Mouse (Mus musculus): ENCODE data around the gene Hist2h2ac. TPM values are rescaled to one million over a fixed set of nuclear protein-coding genes. Genes with fewer than 3 reads are reported as not detected.

Hist2h2ac gene
- total and polyA plus RNA-seq, 3 experiments = 2.6 to 928 (median 45.7) TPM

- Histone ChIP-seq H3K9me3 (replicated peaks) (no peaks in the 10 kb centered on the region), H3K4me1 (ENCODE audit: insufficient read depth, low read depth, low read length) (peaks cover 58% of the 10 kb centered on the region), H3K27me3 (ENCODE audit: insufficient read depth, low read length) (no peaks in the 10 kb centered on the region), H3K36me3 (replicated peaks) (no peaks in the 10 kb centered on the region), H3K4me3 (ENCODE audit: low read depth, low read length) (peak overlapping the region; percentile 75; the same call in 1 of the 2 replicates)
- ATAC-seq (ENCODE audit: extremely low read depth, insufficient number of reproducible peaks, low FRiP score, poor library complexity, severe bottlenecking) (no peak), DNase-seq (ENCODE audit: low spot score) (no peak)
- TF ChIP-seq POLR2AphosphoS5 (IDR thresholded peaks at IDR 0.05; ENCODE audit: insufficient replicate concordance, low read depth, low read length) (no peak), CTCF (IDR thresholded peaks at IDR 0.05; ENCODE audit: low read depth, low read length) (no peak), TAL1 (conservative IDR thresholded peaks at IDR 0.05; ENCODE audit: low read depth, low read length) (no peak)
Observed at GRCm38 (mm10) chr3:96261623-96262022, 40.9 kb upstream of the Hist2h2ac start.

GRCm38 (mm10) chr3:96260220-96260619 lies 39.5 kb upstream of the Hist2h2ac start:
- DNase-seq (ENCODE audit: low spot score) (no peak), ATAC-seq (ENCODE audit: extremely low read depth, insufficient number of reproducible peaks, low FRiP score, poor library complexity, severe bottlenecking) (no peak)
- Histone ChIP-seq H3K4me1 (ENCODE audit: insufficient read depth, low read depth, low read length) (peaks cover 71% of the 10 kb centered on the region), H3K9me3 (replicated peaks) (no peaks in the 10 kb centered on the region), H3K36me3 (replicated peaks) (no peaks in the 10 kb centered on the region), H3K4me3 (ENCODE audit: low read depth, low read length) (no peak overlapping the region), H3K27me3 (ENCODE audit: insufficient read depth, low read length) (no peaks in the 10 kb centered on the region)
- TF ChIP-seq POLR2AphosphoS5 (IDR thresholded peaks at IDR 0.05; ENCODE audit: insufficient replicate concordance, low read depth, low read length) = no peak
- TF ChIP-seq CTCF (IDR thresholded peaks at IDR 0.05; ENCODE audit: low read depth, low read length) = no peak
- TF ChIP-seq GATA2 (IDR thresholded peaks at IDR 0.05; ENCODE audit: borderline replicate concordance, low read depth, low read length) = no peak
- TF ChIP-seq TAL1 (conservative IDR thresholded peaks at IDR 0.05; ENCODE audit: low read depth, low read length) = no peak
- TF ChIP-seq GATA1 (IDR thresholded peaks at IDR 0.05; ENCODE audit: borderline replicate concordance, low read length) = no peak

GRCm38 (mm10) chr3:96257190-96257589 lies 36.5 kb upstream of the Hist2h2ac start:
- no peaks in the 10 kb centered on the region for H3K27me3 ChIP-seq (ENCODE audit: insufficient read depth, low read length)
- no peak for DNase-seq (ENCODE audit: low spot score)
- ATAC-seq (ENCODE audit: extremely low read depth, insufficient number of reproducible peaks, low FRiP score, poor library complexity, severe bottlenecking) = no peak
- H3K36me3 ChIP-seq (replicated peaks) = no peaks in the 10 kb centered on the region
- no peaks in the 10 kb centered on the region for H3K9me3 ChIP-seq (replicated peaks)
- no peak overlapping the region for H3K4me3 ChIP-seq (ENCODE audit: low read depth, low read length)
- H3K4me1 ChIP-seq (ENCODE audit: insufficient read depth, low read depth, low read length) = peaks cover 62% of the 10 kb centered on the region
- TF ChIP-seq CTCF (IDR thresholded peaks at IDR 0.05; ENCODE audit: low read depth, low read length) (no peak), TAL1 (conservative IDR thresholded peaks at IDR 0.05; ENCODE audit: low read depth, low read length) (no peak), POLR2AphosphoS5 (IDR thresholded peaks at IDR 0.05; ENCODE audit: insufficient replicate concordance, low read depth, low read length) (no peak), GATA1 (IDR thresholded peaks at IDR 0.05; ENCODE audit: borderline replicate concordance, low read length) (no peak), GATA2 (IDR thresholded peaks at IDR 0.05; ENCODE audit: borderline replicate concordance, low read depth, low read length) (no peak)

GRCm38 (mm10) chr3:96255926-96256593 lies 35.4 kb upstream of the Hist2h2ac start:
- no peaks in the 10 kb centered on the region for H3K27me3 ChIP-seq (ENCODE audit: insufficient read depth, low read length)
- no peaks in the 10 kb centered on the region for H3K36me3 ChIP-seq (replicated peaks)
- H3K4me1 ChIP-seq (ENCODE audit: insufficient read depth, low read depth, low read length) = peaks cover 53% of the 10 kb centered on the region
- ATAC-seq (ENCODE audit: extremely low read depth, insufficient number of reproducible peaks, low FRiP score, poor library complexity, severe bottlenecking) (no peak), DNase-seq (ENCODE audit: low spot score) (no peak)
- peak overlapping the region; percentile 27; the same call in 1 of the 2 replicates for H3K4me3 ChIP-seq (ENCODE audit: low read depth, low read length)
- H3K9me3 ChIP-seq (replicated peaks) = no peaks in the 10 kb centered on the region
- TF ChIP-seq TAL1 (conservative IDR thresholded peaks at IDR 0.05; ENCODE audit: low read depth, low read length) (no peak), POLR2AphosphoS5 (IDR thresholded peaks at IDR 0.05; ENCODE audit: insufficient replicate concordance, low read depth, low read length) (no peak), GATA1 (IDR thresholded peaks at IDR 0.05; ENCODE audit: borderline replicate concordance, low read length) (no peak), GATA2 (IDR thresholded peaks at IDR 0.05; ENCODE audit: borderline replicate concordance, low read depth, low read length) (no peak), CTCF (IDR thresholded peaks at IDR 0.05; ENCODE audit: low read depth, low read length) (no peak)

- ATAC-seq (ENCODE audit: extremely low read depth, insufficient number of reproducible peaks, low FRiP score, poor library complexity, severe bottlenecking) (peak; percentile 94), DNase-seq (ENCODE audit: low spot score) (peak; percentile 51)
- TF ChIP-seq GATA2 (IDR thresholded peaks at IDR 0.05; ENCODE audit: borderline replicate concordance, low read depth, low read length) = no peak
- peak; percentile 78 for TF ChIP-seq TAL1 (conservative IDR thresholded peaks at IDR 0.05; ENCODE audit: low read depth, low read length)
- Histone ChIP-seq H3K36me3 (replicated peaks) (no peaks in the 10 kb centered on the region), H3K4me3 (ENCODE audit: low read depth, low read length) (peak overlapping the region; percentile 62), H3K27me3 (ENCODE audit: insufficient read depth, low read length) (no peaks in the 10 kb centered on the region), H3K9me3 (replicated peaks) (no peaks in the 10 kb centered on the region), H3K4me1 (ENCODE audit: insufficient read depth, low read depth, low read length) (peaks cover 53% of the 10 kb centered on the region)
Observed at GRCm38 (mm10) chr3:96254683-96255355, 34.1 kb upstream of the Hist2h2ac start.

GRCm38 (mm10) chr3:96251787-96252186 lies 31.1 kb upstream of the Hist2h2ac start:
- ATAC-seq (ENCODE audit: extremely low read depth, insufficient number of reproducible peaks, low FRiP score, poor library complexity, severe bottlenecking) (no peak), DNase-seq (ENCODE audit: low spot score) (no peak)
- TF ChIP-seq TAL1 (conservative IDR thresholded peaks at IDR 0.05; ENCODE audit: low read depth, low read length) (no peak), GATA1 (IDR thresholded peaks at IDR 0.05; ENCODE audit: borderline replicate concordance, low read length) (no peak), GATA2 (IDR thresholded peaks at IDR 0.05; ENCODE audit: borderline replicate concordance, low read depth, low read length) (no peak), CTCF (IDR thresholded peaks at IDR 0.05; ENCODE audit: low read depth, low read length) (no peak), POLR2AphosphoS5 (IDR thresholded peaks at IDR 0.05; ENCODE audit: insufficient replicate concordance, low read depth, low read length) (no peak)
- no peaks in the 10 kb centered on the region for H3K27me3 ChIP-seq (ENCODE audit: insufficient read depth, low read length)
- H3K36me3 ChIP-seq (replicated peaks) = no peaks in the 10 kb centered on the region
- H3K9me3 ChIP-seq (replicated peaks) = no peaks in the 10 kb centered on the region
- H3K4me3 ChIP-seq (ENCODE audit: low read depth, low read length) = no peak overlapping the region
- peaks cover 54% of the 10 kb centered on the region for H3K4me1 ChIP-seq (ENCODE audit: insufficient read depth, low read depth, low read length)
